Mouse (Mus musculus) hindbrain, embryonic 12.5 days (tissue): ENCODE measurements around the gene Htr6. TPM values are rescaled to one million over a fixed set of nuclear protein-coding genes. Genes with fewer than 3 reads are reported as not detected.
A peak's percentile ranks its signal among the peaks of the same experiment; 100 is the strongest.

Experiments
- ATAC-seq: fragments of 200-750 bp; cut with Nextera tagmentation; 2 replicates; pipeline ENCODE4 v1.8.0; 2017; ENCODE audit warnings: moderate TSS enrichment; ENCODE audit not compliant: low FRiP score
- H3K27ac ChIP-seq: fragments of 300-500 bp; sonication (generic); 2 replicates; pipeline ENCODE4 v1.5.1; 2016; ENCODE audit warnings: mild to moderate bottlenecking
- H3K27me3 ChIP-seq: fragments of 300-500 bp; sonication (generic); 2 replicates; pipeline ENCODE4 v1.6.1; 2016; ENCODE audit warnings: mild to moderate bottlenecking
- H3K36me3 ChIP-seq: fragments of 300-500 bp; sonication (generic); 2 replicates; pipeline ENCODE4 v1.6.1; 2016; ENCODE audit warnings: mild to moderate bottlenecking
- H3K4me1 ChIP-seq: fragments of 300-500 bp; sonication (generic); 2 replicates; pipeline ENCODE4 v1.6.1; 2016
- H3K4me2 ChIP-seq: fragments of 300-500 bp; sonication (generic); replicated peaks from 2 replicates; pipeline ENCODE4 v1.6.1; 2016; ENCODE audit warnings: mild to moderate bottlenecking
- H3K4me3 ChIP-seq: fragments of 300-500 bp; sonication (generic); 2 replicates; pipeline ENCODE4 v1.5.1; 2016; ENCODE audit warnings: mild to moderate bottlenecking
- H3K9ac ChIP-seq: fragments of 300-500 bp; sonication (generic); 2 replicates; pipeline ENCODE4 v1.6.1; 2016; ENCODE audit warnings: mild to moderate bottlenecking, moderate library complexity
- H3K9me3 ChIP-seq: fragments of 300-500 bp; sonication (generic); replicated peaks from 2 replicates; pipeline ENCODE4 v1.6.1; 2016; ENCODE audit warnings: mild to moderate bottlenecking
- WGBS: fragments of 180-500 bp; shearing (Covaris S2); methylation state at CpG from one replicate; pipeline ENCODE4 v1.1.7; 2016; 5-methylcytosine and 5-hydroxymethylcytosine counted together
- polyA plus RNA-seq: library from polyadenylated mRNA; unstranded; fragments of >200 nt; fragmentation: Nextera tagmentation; extraction: Ambion mirVana; gene quantifications from 2 replicates; pipeline ENCODE4 v1.2.1, GENCODE M21; 2016

Htr6 gene
- polyA plus RNA-seq = 0.20 TPM in 1 of 2 replicates, not detected in the other

GRCm38 (mm10) chr4:139075041-139075711, at the start of gene Htr6:
Htr6 (minus strand) TSS chr4:139075570.
- peaks cover 19% of the 10 kb centered on the region for H3K4me1 ChIP-seq
- H3K27me3 ChIP-seq = peaks cover 74% of the 10 kb centered on the region
- H3K4me2 ChIP-seq = peak within 1 kb of the TSS; percentile 88
- H3K36me3 ChIP-seq = no peaks in the 10 kb centered on the region
- H3K4me3 ChIP-seq = peak within 1 kb of the TSS; percentile 54
- WGBS = under 1% methylated on average over 52 of the region's 77 CpGs
- 0 out of 2 replicates have a peak, but pooled peaks have one; percentile 40 for ATAC-seq
- H3K9ac ChIP-seq = peak within 1 kb of the TSS; percentile 64
- H3K9me3 ChIP-seq = no peaks in the 10 kb centered on the region
- no peak within 1 kb of the TSS for H3K27ac ChIP-seq

- H3K27me3 ChIP-seq = no peaks in the 10 kb centered on the region
- no peak overlapping the region for H3K27ac ChIP-seq
- H3K9me3 ChIP-seq = no peaks in the 10 kb centered on the region
- no peak overlapping the region for H3K9ac ChIP-seq
- no peak for ATAC-seq
- WGBS = 96% methylated on average over 6 of the region's 6 CpGs
- H3K4me1 ChIP-seq = peaks cover 17% of the 10 kb centered on the region
- H3K4me2 ChIP-seq = no peak overlapping the region
- peaks cover 6% of the 10 kb centered on the region; the same call in 1 of the 2 replicates for H3K36me3 ChIP-seq
- H3K4me3 ChIP-seq = no peak overlapping the region
Observed at GRCm38 (mm10) chr4:139124940-139125339, 49.6 kb upstream of the Htr6 start.

- ATAC-seq = no peak
- no peak overlapping the region for H3K4me3 ChIP-seq
- no peaks in the 10 kb centered on the region for H3K4me1 ChIP-seq
- peaks cover 6% of the 10 kb centered on the region; the same call in 1 of the 2 replicates for H3K36me3 ChIP-seq
- H3K27ac ChIP-seq = no peak overlapping the region
- no peak overlapping the region for H3K4me2 ChIP-seq
- no peaks in the 10 kb centered on the region for H3K9me3 ChIP-seq
- H3K27me3 ChIP-seq = no peaks in the 10 kb centered on the region
- 94% methylated on average over 4 of the region's 4 CpGs for WGBS
- no peak overlapping the region for H3K9ac ChIP-seq
Observed at GRCm38 (mm10) chr4:139122557-139122956, 47.2 kb upstream of the Htr6 start.

- Histone ChIP-seq H3K9me3 (no peaks in the 10 kb centered on the region), H3K36me3 (no peaks in the 10 kb centered on the region), H3K9ac (no peak overlapping the region), H3K4me3 (no peak overlapping the region), H3K4me1 (no peaks in the 10 kb centered on the region), H3K27ac (no peak overlapping the region), H3K27me3 (no peaks in the 10 kb centered on the region), H3K4me2 (no peak overlapping the region)
- 79% methylated on average over 7 of the region's 7 CpGs for WGBS
- no peak for ATAC-seq
Observed at GRCm38 (mm10) chr4:139120998-139121397, 45.6 kb upstream of the Htr6 start.

- H3K27me3 ChIP-seq = no peaks in the 10 kb centered on the region
- no peak overlapping the region for H3K4me3 ChIP-seq
- no peak for ATAC-seq
- H3K4me1 ChIP-seq = no peaks in the 10 kb centered on the region
- no peak overlapping the region for H3K27ac ChIP-seq
- H3K4me2 ChIP-seq = no peak overlapping the region
- H3K36me3 ChIP-seq = no peaks in the 10 kb centered on the region
- WGBS = 86% methylated on average over 4 of the region's 4 CpGs
- no peaks in the 10 kb centered on the region for H3K9me3 ChIP-seq
- no peak overlapping the region for H3K9ac ChIP-seq
Observed at GRCm38 (mm10) chr4:139120281-139120814, 45.0 kb upstream of the Htr6 start.

GRCm38 (mm10) chr4:139116356-139117063, 41.1 kb upstream of the Htr6 start:
- Histone ChIP-seq H3K4me3 (no peak overlapping the region), H3K4me1 (peaks cover 2% of the 10 kb centered on the region), H3K27ac (no peak overlapping the region), H3K27me3 (no peaks in the 10 kb centered on the region), H3K36me3 (no peaks in the 10 kb centered on the region), H3K9ac (no peak overlapping the region), H3K4me2 (no peak overlapping the region), H3K9me3 (no peaks in the 10 kb centered on the region)
- ATAC-seq = no peak
- WGBS = 92% methylated on average over 3 of the region's 3 CpGs

GRCm38 (mm10) chr4:139115721-139116120, 40.4 kb upstream of the Htr6 start:
- H3K9ac ChIP-seq = no peak overlapping the region
- H3K36me3 ChIP-seq = no peaks in the 10 kb centered on the region
- H3K27ac ChIP-seq = no peak overlapping the region
- H3K9me3 ChIP-seq = no peaks in the 10 kb centered on the region
- H3K4me3 ChIP-seq = no peak overlapping the region
- H3K4me2 ChIP-seq = no peak overlapping the region
- no peaks in the 10 kb centered on the region for H3K27me3 ChIP-seq
- ATAC-seq = no peak
- H3K4me1 ChIP-seq = peaks cover 9% of the 10 kb centered on the region
- 85% methylated on average over 5 of the region's 5 CpGs for WGBS

- no peak overlapping the region for H3K4me2 ChIP-seq
- no peaks in the 10 kb centered on the region for H3K9me3 ChIP-seq
- no peak for ATAC-seq
- no peaks in the 10 kb centered on the region for H3K27me3 ChIP-seq
- peaks cover 11% of the 10 kb centered on the region for H3K4me1 ChIP-seq
- WGBS = 67% methylated on average over 3 of the region's 3 CpGs
- no peak overlapping the region for H3K4me3 ChIP-seq
- H3K36me3 ChIP-seq = no peaks in the 10 kb centered on the region
- H3K9ac ChIP-seq = no peak overlapping the region
- no peak overlapping the region for H3K27ac ChIP-seq
Observed at GRCm38 (mm10) chr4:139112482-139112881, 37.1 kb upstream of the Htr6 start.

GRCm38 (mm10) chr4:139111421-139111820, 36.1 kb upstream of the Htr6 start:
- Histone ChIP-seq H3K4me2 (no peak overlapping the region), H3K27ac (no peak overlapping the region), H3K4me1 (peaks cover 11% of the 10 kb centered on the region), H3K27me3 (no peaks in the 10 kb centered on the region), H3K36me3 (no peaks in the 10 kb centered on the region), H3K9me3 (no peaks in the 10 kb centered on the region), H3K9ac (no peak overlapping the region), H3K4me3 (no peak overlapping the region)
- no peak for ATAC-seq
- WGBS = 46% methylated on average over 3 of the region's 3 CpGs

- Histone ChIP-seq H3K9me3 (no peaks in the 10 kb centered on the region), H3K27ac (no peak overlapping the region), H3K4me3 (no peak overlapping the region), H3K4me1 (peaks cover 14% of the 10 kb centered on the region), H3K4me2 (no peak overlapping the region), H3K9ac (no peak overlapping the region), H3K27me3 (no peaks in the 10 kb centered on the region), H3K36me3 (no peaks in the 10 kb centered on the region)
- ATAC-seq = no peak
- 73% methylated on average over 3 of the region's 3 CpGs for WGBS
Observed at GRCm38 (mm10) chr4:139110858-139111257, 35.5 kb upstream of the Htr6 start.

- H3K4me3 ChIP-seq = no peak overlapping the region
- ATAC-seq = no peak
- WGBS = 95% methylated on average over 1 of the region's 1 CpGs
- H3K27ac ChIP-seq = no peak overlapping the region
- H3K36me3 ChIP-seq = peaks cover 34% of the 10 kb centered on the region
- H3K27me3 ChIP-seq = no peaks in the 10 kb centered on the region
- no peaks in the 10 kb centered on the region for H3K9me3 ChIP-seq
- no peak overlapping the region for H3K4me2 ChIP-seq
- H3K9ac ChIP-seq = no peak overlapping the region
- H3K4me1 ChIP-seq = peaks cover 3% of the 10 kb centered on the region
Observed at GRCm38 (mm10) chr4:139105453-139105852, 30.1 kb upstream of the Htr6 start.

GRCm38 (mm10) chr4:139101546-139101945, 26.2 kb upstream of the Htr6 start:
- Histone ChIP-seq H3K4me1 (peaks cover 3% of the 10 kb centered on the region), H3K4me2 (no peak overlapping the region), H3K9ac (no peak overlapping the region), H3K27me3 (no peaks in the 10 kb centered on the region; the same call in 1 of the 2 replicates), H3K4me3 (no peak overlapping the region), H3K9me3 (no peaks in the 10 kb centered on the region), H3K36me3 (peaks cover 34% of the 10 kb centered on the region), H3K27ac (no peak overlapping the region)
- ATAC-seq = no peak
- 76% methylated on average over 6 of the region's 6 CpGs for WGBS
